Mouse (Mus musculus): ENCODE results near the gene Sh3rf1.

GRCm38 (mm10) chr8:61359004-61359403, 135.3 kb downstream of the Sh3rf1 start:
- TF ChIP-seq USF1 (IDR thresholded peaks at IDR 0.05; ENCODE audit: low read depth) (no peak), CTCF (IDR thresholded peaks at IDR 0.05; ENCODE audit: control insufficient read depth, insufficient read depth, insufficient read length) (no peak), MAX (IDR thresholded peaks at IDR 0.05) (no peak)

Measured in C2C12 (cell line).